Mouse (Mus musculus) embryonic facial prominence, embryonic 12.5 days (tissue): ENCODE data around the gene Gabrd. TPM values are rescaled to one million over a fixed set of nuclear protein-coding genes. Genes with fewer than 3 reads are reported as not detected.
A peak's percentile ranks its signal among the peaks of the same experiment; 100 is the strongest.

Experiments used
- ATAC-seq: fragments of 200-750 bp; cut with Nextera tagmentation; 2 replicates; pipeline ENCODE4 v1.8.0; 2017; ENCODE audit not compliant: insufficient number of reproducible peaks, insufficient read depth, low FRiP score, low TSS enrichment
- H3K27ac ChIP-seq: fragments of 300-500 bp; sonication (generic); 2 replicates; pipeline ENCODE4 v1.5.1; 2016; ENCODE audit warnings: mild to moderate bottlenecking
- H3K27me3 ChIP-seq: fragments of 300-500 bp; sonication (generic); 2 replicates; pipeline ENCODE4 v1.6.1; 2016; ENCODE audit warnings: mild to moderate bottlenecking, moderate library complexity
- H3K36me3 ChIP-seq: fragments of 300-500 bp; sonication (generic); 2 replicates; pipeline ENCODE4 v1.6.1; 2016; ENCODE audit warnings: mild to moderate bottlenecking
- H3K4me1 ChIP-seq: fragments of 300-500 bp; sonication (generic); 2 replicates; pipeline ENCODE4 v1.6.1; 2016
- H3K4me2 ChIP-seq: fragments of 300-500 bp; sonication (generic); replicated peaks from 2 replicates; pipeline ENCODE4 v1.6.1; 2016; ENCODE audit warnings: mild to moderate bottlenecking, moderate library complexity
- H3K4me3 ChIP-seq: fragments of 300-500 bp; sonication (generic); 2 replicates; pipeline ENCODE4 v1.5.1; 2016; ENCODE audit warnings: mild to moderate bottlenecking
- H3K9ac ChIP-seq: fragments of 300-500 bp; sonication (generic); 2 replicates; pipeline ENCODE4 v1.6.1; 2016; ENCODE audit warnings: mild to moderate bottlenecking, moderate library complexity
- H3K9me3 ChIP-seq: fragments of 300-500 bp; sonication (generic); 2 replicates; pipeline ENCODE4 v1.6.1; 2016; ENCODE audit warnings: mild to moderate bottlenecking, moderate library complexity
- WGBS: fragments of 180-500 bp; shearing (Covaris S2); methylation state at CpG from one replicate; pipeline ENCODE4 v1.1.7; 2016; 5-methylcytosine and 5-hydroxymethylcytosine counted together
- polyA plus RNA-seq: library from polyadenylated mRNA; unstranded; fragments of >200 nt; fragmentation: Nextera tagmentation; extraction: Ambion mirVana; gene quantifications from 2 replicates; pipeline ENCODE4 v1.2.1, GENCODE M21; 2016

Gene Gabrd
- polyA plus RNA-seq, 1 experiment from 2014 or later: not detected

GRCm38 (mm10) chr4:155413641-155414335 lies 15.9 kb upstream of the Gabrd start:
- no peak overlapping the region for H3K4me2 ChIP-seq

GRCm38 (mm10) chr4:155412124-155412523 lies 14.2 kb upstream of the Gabrd start:
- Histone ChIP-seq H3K4me3 (no peak overlapping the region), H3K27ac (no peak overlapping the region), H3K4me2 (no peak overlapping the region), H3K4me1 (peaks cover 6% of the 10 kb centered on the region; the same call in 1 of the 2 replicates), H3K9ac (no peak overlapping the region), H3K9me3 (no peaks in the 10 kb centered on the region), H3K36me3 (no peaks in the 10 kb centered on the region), H3K27me3 (no peaks in the 10 kb centered on the region)
- no peak for ATAC-seq
- WGBS: 89% methylated on average over 6 of the region's 6 CpGs

More at GRCm38 (mm10) chr4:155413641-155414335, 15.9 kb upstream of the Gabrd start:
- H3K27ac ChIP-seq: no peak overlapping the region
- no peaks in the 10 kb centered on the region for H3K9me3 ChIP-seq
- no peak for ATAC-seq
- H3K27me3 ChIP-seq: no peaks in the 10 kb centered on the region
- no peaks in the 10 kb centered on the region for H3K36me3 ChIP-seq
- 88% methylated on average over 11 of the region's 11 CpGs for WGBS
- H3K4me3 ChIP-seq: no peak overlapping the region
- H3K9ac ChIP-seq: no peak overlapping the region
- H3K4me1 ChIP-seq: peaks cover 3% of the 10 kb centered on the region; the same call in 1 of the 2 replicates

GRCm38 (mm10) chr4:155409058-155409776 lies 11.3 kb upstream of the Gabrd start, which contains the start of gene Cfap74:
Cfap74 (plus strand) TSS chr4:155409190.
- peak within 1 kb of the TSS; percentile 64 for H3K4me2 ChIP-seq
- ATAC-seq: peak; percentile 95
- H3K36me3 ChIP-seq: no peaks in the 10 kb centered on the region
- peak within 1 kb of the TSS; percentile 35; the same call in 1 of the 2 replicates for H3K9ac ChIP-seq
- 0 out of 2 replicates have a peak, but pooled peaks cover 2% of the 10 kb centered on the region for H3K27me3 ChIP-seq
- peak within 1 kb of the TSS; percentile 52 for H3K4me3 ChIP-seq
- no peak within 1 kb of the TSS for H3K27ac ChIP-seq
- under 1% methylated on average over 35 of the region's 35 CpGs for WGBS
- H3K9me3 ChIP-seq: no peaks in the 10 kb centered on the region
- peaks cover 6% of the 10 kb centered on the region; the same call in 1 of the 2 replicates for H3K4me1 ChIP-seq

- ATAC-seq: no peak; the same call in 1 of the 2 replicates
- Histone ChIP-seq H3K27ac (no peak overlapping the region), H3K9me3 (no peaks in the 10 kb centered on the region), H3K27me3 (0 out of 2 replicates have a peak, but pooled peaks cover 2% of the 10 kb centered on the region), H3K36me3 (no peaks in the 10 kb centered on the region), H3K4me2 (peak overlapping the region; percentile 64), H3K4me1 (peaks cover 6% of the 10 kb centered on the region; the same call in 1 of the 2 replicates), H3K4me3 (peak overlapping the region; percentile 52), H3K9ac (0 out of 2 replicates have a peak overlapping the region, but pooled peaks have one; percentile 35)
- WGBS: 3% methylated on average over 8 of the region's 8 CpGs
These were observed 10.8 kb upstream of the Gabrd start for GRCm38 (mm10) chr4:155408695-155409057.

GRCm38 (mm10) chr4:155402489-155402888 lies 4.6 kb upstream of the Gabrd start:
- 0 out of 2 replicates have a peak, but pooled peaks cover 6% of the 10 kb centered on the region for H3K4me1 ChIP-seq
- H3K4me3 ChIP-seq: no peak overlapping the region
- H3K27me3 ChIP-seq: peaks cover 29% of the 10 kb centered on the region
- no peak overlapping the region for H3K4me2 ChIP-seq
- WGBS: 61% methylated on average over 1 of the region's 1 CpGs
- H3K36me3 ChIP-seq: no peaks in the 10 kb centered on the region
- no peaks in the 10 kb centered on the region for H3K9me3 ChIP-seq
- H3K9ac ChIP-seq: no peak overlapping the region
- ATAC-seq: no peak
- no peak overlapping the region for H3K27ac ChIP-seq

- 64% methylated on average over 7 of the region's 7 CpGs for WGBS
- peaks cover 37% of the 10 kb centered on the region for H3K27me3 ChIP-seq
- H3K4me1 ChIP-seq: 0 out of 2 replicates have a peak, but pooled peaks cover 8% of the 10 kb centered on the region
These were observed 3.2 kb upstream of the Gabrd start for GRCm38 (mm10) chr4:155401121-155401520.

GRCm38 (mm10) chr4:155398222-155398540 lies 269 bp upstream of the Gabrd start:
- ATAC-seq: no peak
- Histone ChIP-seq H3K4me3 (peak overlapping the region; percentile 41), H3K36me3 (no peaks in the 10 kb centered on the region), H3K4me2 (peak overlapping the region; percentile 88), H3K27ac (no peak overlapping the region), H3K27me3 (peaks cover 39% of the 10 kb centered on the region), H3K9ac (peak overlapping the region; percentile 33; the same call in 1 of the 2 replicates), H3K9me3 (no peaks in the 10 kb centered on the region), H3K4me1 (0 out of 2 replicates have a peak, but pooled peaks cover 8% of the 10 kb centered on the region)
- 4% methylated on average over 9 of the region's 9 CpGs for WGBS

More at GRCm38 (mm10) chr4:155401121-155401520, 3.2 kb upstream of the Gabrd start:
- Histone ChIP-seq H3K4me2 (no peak overlapping the region), H3K4me3 (no peak overlapping the region), H3K9ac (no peak overlapping the region), H3K9me3 (no peaks in the 10 kb centered on the region), H3K36me3 (no peaks in the 10 kb centered on the region), H3K27ac (no peak overlapping the region)
- ATAC-seq: no peak

GRCm38 (mm10) chr4:155396751-155397150 lies 1.2 kb downstream of the Gabrd start:
- H3K9me3 ChIP-seq: no peaks in the 10 kb centered on the region
- H3K4me3 ChIP-seq: no peak overlapping the region
- 84% methylated on average over 4 of the region's 4 CpGs for WGBS
- H3K36me3 ChIP-seq: no peaks in the 10 kb centered on the region
- H3K27ac ChIP-seq: no peak overlapping the region
- 0 out of 2 replicates have a peak, but pooled peaks cover 8% of the 10 kb centered on the region for H3K4me1 ChIP-seq
- peaks cover 42% of the 10 kb centered on the region for H3K27me3 ChIP-seq
- H3K4me2 ChIP-seq: no peak overlapping the region
- no peak for ATAC-seq
- no peak overlapping the region for H3K9ac ChIP-seq

GRCm38 (mm10) chr4:155395471-155395870 lies 2.4 kb downstream of the Gabrd start:
- ATAC-seq: no peak
- Histone ChIP-seq H3K9me3 (no peaks in the 10 kb centered on the region), H3K27me3 (peaks cover 35% of the 10 kb centered on the region), H3K4me3 (no peak overlapping the region), H3K36me3 (no peaks in the 10 kb centered on the region), H3K9ac (no peak overlapping the region), H3K4me2 (no peak overlapping the region), H3K4me1 (0 out of 2 replicates have a peak, but pooled peaks cover 8% of the 10 kb centered on the region), H3K27ac (no peak overlapping the region)
- 84% methylated on average over 5 of the region's 5 CpGs for WGBS

- no peaks in the 10 kb centered on the region for H3K9me3 ChIP-seq
- no peak for ATAC-seq
- no peaks in the 10 kb centered on the region for H3K4me1 ChIP-seq
- H3K27ac ChIP-seq: no peak overlapping the region
- no peak overlapping the region for H3K4me3 ChIP-seq
- WGBS: 65% methylated on average over 8 of the region's 8 CpGs
- H3K27me3 ChIP-seq: 0 out of 2 replicates have a peak, but pooled peaks cover 3% of the 10 kb centered on the region
- no peak overlapping the region for H3K9ac ChIP-seq
- H3K36me3 ChIP-seq: no peaks in the 10 kb centered on the region
- no peak overlapping the region for H3K4me2 ChIP-seq
These were observed 10.7 kb downstream of the Gabrd start for GRCm38 (mm10) chr4:155387166-155387565.

- 76% methylated on average over 4 of the region's 4 CpGs for WGBS
- Histone ChIP-seq H3K27ac (no peak overlapping the region), H3K4me1 (no peaks in the 10 kb centered on the region), H3K9me3 (no peaks in the 10 kb centered on the region), H3K36me3 (no peaks in the 10 kb centered on the region), H3K9ac (no peak overlapping the region), H3K4me2 (no peak overlapping the region), H3K4me3 (no peak overlapping the region), H3K27me3 (no peaks in the 10 kb centered on the region)
- ATAC-seq: no peak
These were observed 14.6 kb downstream of the Gabrd start for GRCm38 (mm10) chr4:155383326-155383725.
